Mouse (Mus musculus) 416B (cell line): ENCODE results near the gene Sh3bgr.
A peak's percentile ranks its signal among the peaks of the same experiment; 100 is the strongest.

Experiments
- DNase-seq: peaks from one replicate; pipeline ENCODE4 v3.0.0; 2011; ENCODE audit warnings: low read depth

Sh3bgr gene

DNA sequence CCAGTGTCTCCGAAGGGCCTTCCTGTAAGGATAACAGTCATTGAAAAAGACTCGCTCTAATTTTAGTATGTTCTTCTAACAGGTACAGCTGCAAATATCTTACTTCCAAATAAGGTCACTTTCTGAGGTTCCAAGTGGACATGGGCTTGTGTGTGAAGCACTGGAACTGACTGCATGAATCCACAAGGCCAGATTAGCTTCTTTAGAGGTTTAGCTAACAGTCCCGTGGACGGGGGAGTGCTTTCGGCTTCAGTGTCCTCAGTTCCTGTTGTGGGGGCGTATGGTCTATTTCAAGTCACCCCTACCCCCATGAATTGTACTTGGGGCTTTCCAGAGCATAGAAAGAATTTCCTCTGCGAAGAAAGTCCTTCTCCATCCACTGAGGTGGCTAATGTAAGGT is 10.6 kb downstream of the Sh3bgr start:
- no peak for DNase-seq

DNA sequence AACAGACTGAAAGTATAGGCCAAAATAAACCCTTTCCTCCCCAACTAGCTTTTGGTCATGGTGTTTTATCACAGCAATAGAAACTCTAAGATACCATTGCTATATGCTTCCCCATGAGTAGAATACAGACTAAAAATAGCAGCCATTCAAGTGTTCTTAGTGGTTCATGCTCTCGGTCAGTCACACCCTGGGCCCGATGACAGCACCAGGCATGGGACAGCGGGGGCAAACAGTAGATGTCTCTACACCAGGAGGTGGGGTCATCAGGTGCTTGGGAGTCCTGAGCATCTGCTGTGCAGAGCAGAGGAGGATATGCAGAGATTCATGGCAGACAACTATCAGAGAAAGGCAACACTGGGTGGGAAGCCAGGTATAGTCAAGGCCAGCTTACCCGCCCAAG is 12.8 kb downstream of the Sh3bgr start:
- no peak for DNase-seq

DNA sequence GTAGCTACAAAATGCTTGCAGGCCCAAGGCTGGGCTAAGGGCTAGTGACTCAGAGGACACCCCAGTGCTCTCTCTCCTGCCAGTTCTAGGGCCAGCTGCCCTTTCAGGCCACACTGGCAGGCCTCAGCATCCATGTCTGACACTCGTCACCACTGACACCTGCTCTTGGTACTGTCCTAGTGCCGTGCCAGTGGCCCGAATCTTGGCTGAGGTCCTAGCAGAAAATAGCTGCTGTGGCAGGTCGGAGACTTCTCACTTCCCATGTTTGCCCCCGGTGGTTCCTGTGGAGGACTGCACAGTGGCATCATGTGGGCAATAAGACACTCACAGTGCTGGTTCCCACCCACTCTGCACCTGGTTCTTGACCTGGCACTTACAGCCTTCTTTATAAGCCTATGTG is 21.2 kb downstream of the Sh3bgr start:
- DNase-seq, result no peak

DNA sequence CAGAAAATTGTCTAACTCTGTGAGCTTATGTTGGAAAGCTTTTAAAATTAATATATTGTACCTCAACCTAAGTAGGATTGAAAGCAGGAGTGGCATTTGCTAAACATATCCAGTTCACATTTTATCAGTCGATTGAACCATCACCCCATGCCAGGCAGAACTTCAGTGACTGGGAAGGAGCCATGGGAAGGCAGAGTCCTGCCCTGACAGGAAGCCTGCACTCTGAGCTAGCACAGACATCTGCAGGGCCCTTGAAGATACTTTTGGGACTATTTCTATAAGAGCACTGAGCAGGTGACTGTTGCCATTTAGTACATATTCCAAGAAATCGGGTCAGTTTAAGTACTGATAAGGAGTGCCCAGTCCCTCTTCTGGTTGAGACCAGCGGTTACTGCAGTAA is 21.7 kb downstream of the Sh3bgr start:
- no peak for DNase-seq

DNA sequence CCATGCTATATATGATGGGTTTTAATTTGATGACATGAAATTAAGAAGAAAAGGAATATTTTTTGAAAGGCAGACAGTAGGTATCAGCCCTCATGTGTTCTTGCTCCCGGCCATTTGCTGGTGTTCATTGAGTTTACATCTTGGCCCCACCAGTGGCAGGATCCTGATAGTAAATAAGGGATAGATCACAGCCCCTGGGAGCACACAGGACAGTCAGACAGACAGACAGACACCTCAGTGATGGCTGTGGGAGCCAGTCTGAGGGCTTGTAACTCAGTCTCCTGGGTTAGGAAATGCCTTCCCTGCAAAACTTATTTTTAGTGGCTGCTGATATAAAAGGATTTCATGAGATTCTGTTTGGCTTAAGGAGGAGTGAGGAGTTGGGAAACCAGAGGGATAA is 22.2 kb downstream of the Sh3bgr start:
- no peak for DNase-seq

DNA sequence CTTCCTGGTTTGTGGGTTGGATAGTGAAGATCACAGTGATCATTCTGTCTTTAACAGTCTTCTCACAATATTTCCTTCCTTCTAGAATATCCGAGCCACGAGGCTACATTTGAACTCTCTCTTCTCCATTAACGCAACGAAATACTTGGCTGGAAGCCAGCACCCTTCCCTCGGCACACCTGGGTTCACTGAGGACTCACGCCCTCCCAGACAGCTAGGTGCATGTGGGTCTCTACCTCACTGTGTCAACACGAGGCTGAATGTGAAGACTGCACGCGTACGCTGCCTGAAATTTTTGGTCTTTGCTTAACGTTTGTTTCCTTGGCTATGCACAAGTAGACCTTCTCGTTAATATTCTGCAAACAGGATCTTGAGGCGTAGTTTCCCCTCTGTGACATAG is 28.2 kb downstream of the Sh3bgr start:
- DNase-seq, result no peak

DNA sequence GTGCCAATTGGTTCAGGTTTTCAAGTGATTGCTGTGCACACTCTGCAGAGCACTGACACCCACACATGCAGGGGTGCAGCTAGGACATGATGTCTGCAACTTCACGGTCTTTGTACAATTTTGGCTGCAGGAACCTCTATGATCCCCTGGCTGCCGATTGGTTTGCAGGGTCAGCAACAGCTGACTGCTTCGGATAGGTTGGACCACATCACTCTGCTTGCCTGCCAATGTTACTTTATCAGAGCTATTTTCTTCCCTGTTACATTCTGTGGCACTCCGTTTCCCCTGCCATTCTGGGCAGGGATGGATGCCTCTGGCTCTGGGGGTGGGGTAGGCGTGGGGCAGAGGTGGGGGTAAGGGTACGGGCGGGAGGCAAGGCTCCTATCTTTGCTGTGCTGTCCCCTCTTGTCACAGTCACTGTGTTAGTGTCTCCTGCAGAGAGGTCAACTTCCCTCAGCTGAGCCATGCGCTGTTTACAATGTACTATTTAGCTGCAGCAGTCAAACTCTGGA is 28.9 kb downstream of the Sh3bgr start:
- DNase-seq, result no peak

DNA sequence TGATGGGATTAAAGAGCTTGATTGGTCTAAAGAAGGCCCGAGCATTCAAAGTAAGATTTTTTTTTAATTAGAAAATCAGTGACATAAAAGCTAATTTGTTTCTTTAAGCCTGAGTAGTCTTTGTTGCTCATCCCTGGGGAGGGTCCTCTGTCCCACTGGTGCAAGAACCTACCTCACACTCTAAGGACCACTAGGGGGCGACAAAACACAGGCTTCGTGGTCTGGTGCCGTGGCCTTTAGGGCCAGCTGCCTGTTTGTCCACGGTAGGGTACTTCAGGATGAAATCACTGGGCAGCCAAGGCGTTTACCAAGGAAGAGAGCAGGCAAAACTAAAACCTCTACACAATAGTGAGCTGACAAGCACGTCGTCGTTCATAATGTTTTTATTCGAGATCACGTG is 30.2 kb downstream of the Sh3bgr start:
- DNase-seq, result peak; percentile 70

DNA sequence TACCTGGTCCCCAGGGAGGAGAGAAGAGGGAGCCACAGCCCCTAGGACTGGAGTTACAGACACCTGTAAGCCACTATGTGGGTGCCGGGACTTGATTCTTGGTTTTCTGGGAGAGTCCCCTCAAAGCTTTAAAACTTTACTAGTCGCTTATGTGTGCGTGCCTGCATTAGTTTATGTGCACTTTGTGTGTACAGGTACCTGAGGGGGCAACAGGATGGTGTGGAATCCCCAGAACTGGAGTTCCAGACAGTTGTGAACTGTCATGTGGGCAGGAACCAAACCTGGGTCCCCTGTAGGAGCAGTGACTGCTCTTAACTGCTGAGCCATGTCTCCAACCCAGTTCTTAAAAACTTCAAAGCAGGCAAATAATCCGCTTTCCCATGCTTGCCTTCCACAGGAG is 31.0 kb downstream of the Sh3bgr start:
- no peak for DNase-seq

DNA sequence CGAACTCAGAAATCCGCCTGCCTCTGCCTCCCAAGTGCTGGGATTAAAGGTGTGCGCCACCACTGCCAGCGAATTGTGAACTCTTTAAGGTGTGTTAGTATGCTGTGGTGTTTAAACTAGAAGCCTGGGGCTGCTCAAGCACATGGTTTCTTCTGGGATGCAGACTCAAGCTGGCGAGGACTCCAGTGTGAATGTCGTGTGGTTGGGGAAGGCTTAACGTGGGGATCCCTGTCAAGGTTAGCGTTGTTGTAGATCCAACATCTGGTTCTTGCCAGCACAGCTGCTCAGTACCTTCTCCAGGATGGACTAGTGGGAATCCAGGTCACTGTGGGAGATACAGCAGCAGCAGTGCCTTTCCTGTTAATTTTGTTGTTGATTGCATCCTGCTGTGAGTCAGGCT is 31.7 kb downstream of the Sh3bgr start:
- DNase-seq, result no peak

DNA sequence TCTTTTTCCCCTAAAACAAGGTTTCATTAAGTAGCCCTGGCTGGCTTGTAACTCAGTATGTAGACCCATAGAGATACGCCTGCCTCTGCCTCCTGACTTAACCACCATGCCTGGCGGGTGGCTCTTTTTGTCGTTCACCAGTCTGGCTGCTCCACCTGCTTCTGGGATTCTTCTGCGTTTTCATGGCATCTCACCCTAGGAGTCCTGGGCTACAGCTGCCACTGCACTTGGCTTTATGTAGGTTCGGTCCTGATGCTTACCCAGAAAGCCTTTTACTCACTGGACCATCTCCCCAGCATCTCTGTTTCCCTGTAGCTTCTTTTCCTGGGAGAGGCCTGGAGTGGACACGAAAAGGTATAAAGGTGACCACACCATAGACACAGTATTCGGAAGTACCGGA is 33.7 kb downstream of the Sh3bgr start:
- no peak for DNase-seq

DNA sequence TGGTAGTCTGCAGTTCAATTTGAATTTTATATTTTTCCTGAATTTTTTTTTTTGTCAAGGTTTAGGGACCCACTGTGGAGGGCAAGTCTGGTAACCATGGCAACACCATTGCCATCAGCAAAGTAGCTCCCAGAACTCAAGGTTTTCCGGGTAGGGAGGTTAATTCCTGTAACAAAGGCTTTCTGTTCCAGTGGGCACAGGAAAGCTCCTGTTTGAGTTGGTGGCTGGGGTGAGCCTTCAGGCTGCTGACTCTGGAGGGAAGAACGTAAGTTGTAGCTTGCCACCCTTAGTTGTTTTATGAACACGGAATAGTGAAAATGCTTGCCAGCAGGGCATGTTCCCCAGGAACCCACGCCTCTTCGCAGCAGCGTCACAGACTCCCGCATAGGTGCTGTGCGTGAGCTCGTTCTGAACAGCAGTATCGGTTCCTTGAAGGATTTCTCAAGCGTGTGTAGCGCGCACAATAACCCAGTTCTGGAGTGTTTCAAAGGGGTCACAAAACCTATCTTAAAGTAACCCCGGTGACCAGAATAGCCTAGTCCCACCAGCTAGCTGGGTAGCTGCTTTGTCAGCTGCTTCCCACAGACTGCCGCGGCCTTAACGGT is 35.2 kb downstream of the Sh3bgr start, which contains the start of gene B3galt5:
B3galt5 (plus strand) TSS at position 436 of the 605 bp plus-strand sequence.
- no peak for DNase-seq

DNA sequence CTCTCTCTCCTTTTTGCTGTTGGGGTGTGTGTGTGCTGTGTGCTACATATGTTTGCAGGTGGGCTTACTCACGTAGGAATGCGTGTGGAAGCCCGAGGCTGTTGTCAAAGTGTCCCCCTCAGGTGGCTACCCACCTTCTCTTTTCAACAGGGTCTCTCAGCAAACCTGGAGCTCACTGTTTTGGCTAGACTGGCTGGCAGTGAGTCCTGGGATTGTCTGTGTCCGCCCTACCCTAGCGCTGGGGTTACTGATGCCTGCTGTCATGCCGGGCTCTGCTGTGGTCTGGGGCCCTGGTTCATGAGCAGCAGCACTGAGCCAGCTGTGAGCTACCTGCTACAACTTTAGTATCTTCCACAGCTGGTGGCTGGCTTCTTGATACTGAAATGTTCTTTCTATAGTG is 44.2 kb downstream of the Sh3bgr start:
- DNase-seq, result no peak

DNA sequence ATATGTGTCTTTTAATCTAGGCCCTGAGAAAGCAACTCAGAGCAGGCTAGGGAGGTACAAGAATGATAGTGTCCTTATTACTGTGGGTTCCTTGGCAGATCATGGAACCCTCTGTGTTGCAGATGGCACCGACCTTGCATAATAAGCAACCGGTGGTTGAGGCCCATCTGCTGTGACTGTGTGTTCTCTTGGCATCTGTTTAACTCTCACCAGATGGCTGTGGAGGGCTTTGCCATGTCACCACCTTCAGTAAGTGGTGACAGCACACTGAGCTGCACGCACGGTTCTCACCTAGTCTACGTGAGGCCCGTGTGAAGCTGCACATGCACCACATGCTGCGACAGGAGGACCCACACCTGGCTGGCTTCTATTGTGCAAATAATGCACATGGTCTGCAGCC is 49.4 kb downstream of the Sh3bgr start:
- DNase-seq, result no peak

DNA sequence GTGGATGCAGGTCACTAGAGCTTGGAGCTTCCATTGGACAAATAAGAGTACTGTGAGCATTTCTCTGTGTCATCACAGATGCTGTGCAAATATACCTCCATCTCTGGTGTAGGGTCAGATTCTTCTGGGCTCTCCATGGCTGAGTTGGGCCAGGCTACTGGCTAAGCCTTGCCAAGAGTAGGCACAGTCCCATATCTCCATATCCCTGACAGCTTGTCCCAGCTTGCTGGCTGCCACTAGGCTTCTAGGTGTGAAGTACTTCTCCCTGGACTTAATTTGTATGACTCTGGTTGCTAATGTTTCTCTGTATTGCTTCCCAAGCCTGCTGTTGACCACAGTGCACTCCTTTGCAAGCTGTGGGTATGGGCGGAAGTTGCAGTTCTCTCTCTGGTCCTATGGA is 51.9 kb downstream of the Sh3bgr start:
- DNase-seq, result no peak

DNA sequence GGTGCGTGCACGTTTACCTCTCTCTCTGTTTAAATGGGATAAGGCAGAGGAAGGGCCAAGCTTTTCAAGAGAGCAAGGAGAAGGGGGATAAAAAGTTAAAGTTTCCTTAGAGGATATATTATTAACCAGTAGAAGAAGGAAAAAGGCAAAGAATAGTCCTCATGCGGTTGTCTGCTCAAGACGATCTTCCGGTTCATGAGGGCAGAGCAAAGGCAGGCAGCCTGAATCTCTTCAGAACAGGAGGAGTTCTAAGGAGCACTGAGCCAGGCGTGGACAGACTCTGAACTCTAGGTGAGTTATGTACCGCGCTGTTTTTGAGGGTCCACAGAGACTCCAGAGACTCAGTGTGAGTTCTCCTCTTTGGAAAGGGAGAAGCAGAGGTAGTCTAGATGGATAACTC is 58.2 kb downstream of the Sh3bgr start:
- no peak for DNase-seq

DNA sequence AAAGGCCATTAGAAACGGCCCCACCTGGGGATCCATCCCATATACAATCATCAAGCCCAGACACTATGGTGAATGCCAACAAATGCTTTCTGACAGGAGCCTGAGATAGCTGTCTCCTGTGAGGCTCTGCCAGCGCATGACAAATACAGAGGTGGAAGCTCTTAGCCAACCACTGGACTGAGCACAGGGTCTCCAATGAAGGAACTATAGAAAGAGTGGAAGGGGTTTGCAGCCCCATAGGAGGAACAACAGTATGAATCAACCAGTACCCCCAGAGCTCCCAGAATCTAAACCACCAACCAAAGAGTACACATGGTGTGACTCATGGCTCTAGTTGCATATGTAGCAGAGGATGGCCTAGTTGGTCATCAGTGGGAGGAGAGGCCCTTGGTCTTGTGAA is 71.5 kb downstream of the Sh3bgr start:
- DNase-seq, result peak; percentile 9

DNA sequence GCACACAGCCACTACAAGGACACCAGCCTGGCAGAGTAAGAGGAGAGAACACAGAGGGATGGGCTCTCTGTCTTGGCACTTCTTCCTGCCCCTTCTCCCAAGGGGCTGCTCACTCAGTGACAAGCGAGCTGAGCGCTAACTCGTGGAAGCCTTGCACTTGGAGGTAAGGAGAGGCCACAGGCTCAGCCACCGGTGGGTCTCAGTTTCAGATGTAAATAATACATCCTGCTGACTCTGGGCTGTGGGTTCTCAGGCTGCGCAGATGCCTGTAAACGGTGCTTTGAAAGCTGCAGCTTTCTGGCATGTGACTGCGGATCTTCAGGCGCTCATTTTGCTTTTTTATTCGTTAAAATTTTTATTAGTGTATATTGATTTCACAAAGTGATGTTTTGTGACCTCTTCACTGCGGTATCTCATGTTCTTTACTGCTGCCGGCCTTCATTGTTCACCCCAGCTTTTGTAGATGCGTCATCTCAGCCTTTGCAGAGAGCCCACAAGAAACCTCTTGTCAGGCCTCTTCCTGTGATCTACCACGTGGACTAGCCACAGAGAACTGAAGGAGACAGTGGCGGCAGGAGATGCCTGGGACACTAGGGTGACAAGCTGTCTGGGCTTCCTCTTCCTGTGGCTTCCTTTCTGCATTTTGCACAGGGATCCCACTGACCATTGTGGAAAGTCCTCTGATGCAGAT is 72.8 kb downstream of the Sh3bgr start:
- peak; percentile 89 for DNase-seq

DNA sequence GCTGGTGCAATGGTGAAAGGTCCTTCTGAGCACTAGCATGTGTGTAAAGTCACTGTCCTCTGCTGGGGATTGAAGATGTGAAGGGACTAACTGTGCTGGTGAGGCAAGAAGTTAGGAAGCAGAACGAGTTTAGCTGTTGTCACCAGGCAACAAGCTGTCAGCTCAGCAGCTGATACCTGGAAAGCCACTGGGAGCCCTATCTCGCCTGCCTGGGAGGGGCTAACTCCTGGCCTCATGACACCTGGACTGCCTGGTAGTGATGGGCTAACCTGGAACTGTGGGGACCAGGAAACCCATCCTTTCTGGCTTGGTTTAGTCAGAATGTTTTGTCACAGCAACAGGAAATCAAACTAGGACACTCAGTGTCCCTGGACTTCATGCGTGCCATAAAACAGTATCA is 76.3 kb downstream of the Sh3bgr start:
- no peak for DNase-seq
